Mouse (Mus musculus) urinary bladder, postnatal 14 days (tissue): ENCODE data around the gene Btf3l4.
A peak's percentile ranks its signal among the peaks of the same experiment; 100 is the strongest.

Experiments used
- DNase-seq: peaks from one replicate; pipeline ENCODE4 v3.0.0; 2021; ENCODE audit warnings: low spot score

The Btf3l4 gene

DNA sequence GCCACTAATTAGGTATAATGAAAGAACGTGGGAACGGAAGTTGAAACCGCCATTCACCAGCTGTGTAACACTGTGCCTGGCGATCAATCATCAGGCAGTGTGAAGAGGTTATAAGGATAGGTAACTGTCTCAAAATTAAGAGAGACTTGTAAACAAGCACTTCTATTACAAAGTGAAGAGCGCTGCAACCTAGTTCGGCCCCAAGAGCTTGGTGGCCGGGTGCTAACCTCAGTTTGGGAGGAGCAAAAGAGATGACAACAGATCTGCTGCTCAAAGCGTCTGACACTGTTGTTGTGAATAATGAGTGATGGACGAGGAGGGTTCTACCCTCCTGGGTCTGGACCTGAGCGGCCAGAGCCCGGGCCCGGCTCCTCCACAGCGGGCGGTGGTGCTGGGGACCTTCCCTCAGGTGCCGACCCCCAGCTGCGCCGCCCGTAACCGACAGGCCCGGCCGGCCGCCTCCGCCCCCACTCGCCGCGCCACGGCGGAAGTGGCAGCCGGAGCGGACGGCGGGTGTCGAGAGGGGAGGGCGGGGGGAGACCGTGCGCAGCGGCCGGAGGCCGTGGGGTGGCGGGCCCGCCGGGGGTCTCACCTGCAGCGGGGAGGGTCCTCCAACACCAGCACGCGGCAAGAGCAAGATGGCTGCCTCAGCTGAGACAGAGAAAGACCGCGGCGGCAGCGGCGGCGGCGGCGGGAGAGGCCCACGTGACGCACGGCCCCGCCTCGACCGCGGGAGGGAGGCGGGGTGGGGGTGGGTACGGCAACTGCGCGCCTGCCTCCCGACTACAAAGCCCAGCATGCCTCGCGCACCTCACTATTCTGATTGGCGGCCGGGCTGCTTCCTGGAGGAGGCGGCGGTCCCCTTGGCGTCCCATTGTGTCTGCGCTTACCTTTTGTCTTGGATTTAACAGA, at the start of gene Btf3l4:
Btf3l4 (minus strand) TSS at position 699 of the 912 bp plus-strand sequence.
- peak; percentile 90 for DNase-seq

- peak; percentile 68 for DNase-seq
These were observed 45.8 kb upstream of the Btf3l4 start, which contains the start of gene Rab3b for GRCm38 (mm10) chr4:108878963-108879822. Rab3b (plus strand) TSS chr4:108879063.

- no peak for DNase-seq
These were observed 44.5 kb upstream of the Btf3l4 start for GRCm38 (mm10) chr4:108877901-108878300.

DNA sequence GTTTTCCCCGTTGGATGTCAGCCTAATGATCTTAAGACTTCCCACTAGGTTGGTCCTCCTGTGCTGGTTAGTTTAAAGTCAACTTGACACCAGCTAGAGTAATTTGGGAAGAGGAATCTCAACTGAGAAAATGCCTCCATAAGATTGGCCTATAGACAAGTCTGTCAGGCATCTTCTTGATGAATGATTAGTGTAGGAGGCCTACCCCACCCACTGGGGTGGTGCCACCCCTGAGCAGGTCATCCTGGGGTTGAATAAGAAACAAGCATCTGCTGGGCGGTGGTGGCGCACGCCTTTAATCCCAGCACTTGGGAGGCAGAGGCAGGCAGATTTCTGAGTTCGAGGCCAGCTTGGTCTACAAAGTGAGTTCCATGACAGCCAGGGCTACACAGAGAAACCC, 40.3 kb upstream of the Btf3l4 start:
- no peak for DNase-seq

DNA sequence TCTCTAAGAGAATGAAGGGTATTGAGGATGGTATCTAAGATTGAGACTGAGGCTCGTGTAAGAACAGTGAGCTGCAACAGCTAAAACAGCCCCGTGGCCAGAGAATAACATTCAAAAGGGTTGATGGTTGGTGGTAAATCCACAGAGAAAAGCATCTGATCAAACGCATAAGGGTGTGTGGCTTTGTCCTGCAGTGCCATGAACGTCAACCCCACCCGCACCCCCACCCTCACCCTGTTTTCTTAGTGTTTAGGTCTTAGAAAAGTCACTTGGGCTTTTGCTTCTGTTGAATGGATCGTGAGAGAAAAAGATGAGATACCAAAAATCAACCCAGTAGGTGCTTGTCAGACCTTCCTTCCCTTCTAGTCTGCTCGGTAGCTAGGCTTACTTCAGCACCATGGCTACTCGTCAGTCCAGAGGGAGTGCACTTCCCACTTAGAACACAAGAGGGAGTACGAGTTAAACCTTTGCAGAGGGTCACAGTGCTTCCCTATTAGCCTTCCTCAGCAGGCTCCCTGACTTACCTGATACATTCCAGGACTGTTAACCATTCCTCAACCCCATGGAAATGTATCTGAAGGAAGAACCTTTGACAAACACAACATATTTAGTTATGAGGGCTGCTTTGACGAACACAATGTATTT, 36.4 kb upstream of the Btf3l4 start:
- DNase-seq: peak; percentile 87

DNA sequence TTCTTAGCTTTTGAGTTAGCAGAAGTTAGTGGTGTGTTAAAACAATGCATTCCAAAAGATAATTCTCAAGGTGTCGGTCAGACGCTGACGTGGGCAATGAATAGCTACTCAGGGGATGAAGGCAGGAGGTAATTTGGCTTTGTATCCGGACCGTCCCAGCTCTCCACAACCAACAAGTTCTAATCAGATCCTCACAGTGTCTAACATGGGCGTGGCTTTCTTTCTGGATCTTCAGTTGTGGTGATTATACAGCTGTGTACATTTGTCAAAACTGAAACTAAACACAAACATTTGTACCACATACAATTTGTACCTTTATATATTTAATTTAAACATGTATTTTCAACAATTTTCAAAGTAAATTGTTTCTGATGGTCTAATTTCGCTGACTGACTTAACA, 33.4 kb upstream of the Btf3l4 start:
- DNase-seq: no peak

DNA sequence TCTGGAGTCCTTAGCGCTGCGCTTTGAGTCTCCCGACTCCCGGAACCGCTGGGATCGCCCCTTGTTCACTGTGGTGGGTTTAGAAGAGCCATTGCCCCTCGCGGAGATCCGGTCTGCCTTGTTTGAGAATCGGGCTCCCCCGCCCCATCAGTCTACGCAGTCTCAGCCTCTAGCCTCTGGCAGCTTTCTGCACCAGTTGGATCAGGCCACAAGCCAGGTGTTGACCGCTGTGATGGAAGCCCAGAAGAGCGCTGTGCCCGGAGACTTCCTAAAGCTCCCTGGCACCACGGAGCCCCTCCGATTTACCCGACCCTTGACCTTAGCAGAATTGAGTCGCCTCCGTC, 15.1 kb upstream of the Btf3l4 start, which contains the start of gene A730015C16Rik:
A730015C16Rik (minus strand) TSS at position 115 of the 344 bp plus-strand sequence.
- DNase-seq: peak; percentile 8

GRCm38 (mm10) chr4:108847715-108848504, 14.5 kb upstream of the Btf3l4 start, which contains the start of gene Kti12:
Kti12 (plus strand) TSS chr4:108847785.
- DNase-seq: peak; percentile 83

GRCm38 (mm10) chr4:108845824-108846569, 12.6 kb upstream of the Btf3l4 start:
- no peak for DNase-seq

- DNase-seq: no peak
These were observed 9.9 kb upstream of the Btf3l4 start for GRCm38 (mm10) chr4:108843336-108843735.

- DNase-seq: no peak
These were observed 8.6 kb upstream of the Btf3l4 start for GRCm38 (mm10) chr4:108841920-108842578.

DNA sequence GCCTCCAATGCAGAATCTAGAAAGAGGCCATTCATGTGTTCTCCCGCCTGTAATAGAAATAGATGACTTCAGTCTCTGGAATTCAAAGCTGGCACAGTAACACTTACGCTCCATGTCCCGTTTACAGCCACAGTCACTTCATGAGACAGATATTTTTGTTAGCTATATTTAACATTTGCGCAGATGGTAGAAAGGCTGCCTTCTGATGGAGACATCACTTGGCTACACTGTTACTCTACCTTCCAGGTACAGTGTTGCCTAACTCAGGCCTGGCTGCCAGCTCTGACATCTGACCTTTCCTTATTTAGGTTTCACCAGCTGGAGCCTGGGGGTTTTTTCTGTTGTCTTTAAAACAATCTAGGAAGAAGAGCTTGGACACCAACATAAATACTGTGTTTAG, 4.6 kb upstream of the Btf3l4 start:
- no peak for DNase-seq

- DNase-seq: no peak
These were observed 2.1 kb upstream of the Btf3l4 start for GRCm38 (mm10) chr4:108835496-108835895.

DNA sequence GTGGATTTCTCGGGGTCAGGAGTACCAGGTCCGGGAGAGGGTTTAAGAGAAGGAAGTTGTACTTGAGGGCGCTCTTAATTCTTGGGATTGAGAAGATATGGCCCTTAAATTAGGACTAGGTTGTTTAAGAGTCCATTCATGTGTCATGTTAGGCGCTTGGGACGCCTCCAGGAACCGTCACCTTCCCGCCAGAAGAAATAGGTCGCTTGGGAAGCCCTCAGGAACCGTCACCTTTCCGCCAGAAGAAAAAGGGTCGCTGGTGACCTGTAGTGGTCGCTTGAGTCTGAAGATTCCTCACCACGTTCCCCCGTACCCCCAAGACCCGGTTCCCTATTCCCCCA, 1.5 kb upstream of the Btf3l4 start:
- DNase-seq: no peak

GRCm38 (mm10) chr4:108834115-108834970, 929 bp upstream of the Btf3l4 start, which contains the start of gene Txndc12:
Txndc12 (plus strand) TSS chr4:108834601.
- DNase-seq: peak; percentile 86

DNA sequence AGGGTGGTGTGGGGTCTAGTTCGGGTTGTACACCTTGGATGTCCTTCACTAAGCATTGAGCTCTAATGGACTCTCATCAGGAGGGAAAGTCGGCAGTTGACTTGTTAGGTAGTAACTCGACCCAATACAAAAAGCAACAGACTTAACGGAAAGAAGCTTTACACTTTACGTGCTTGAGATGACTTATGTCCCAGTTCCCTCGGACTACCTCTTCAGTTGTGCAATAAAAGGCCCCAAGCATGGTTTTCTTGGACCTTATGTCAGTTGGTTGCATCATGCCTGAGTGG, 357 bp upstream of the Btf3l4 start:
- DNase-seq: no peak

DNA sequence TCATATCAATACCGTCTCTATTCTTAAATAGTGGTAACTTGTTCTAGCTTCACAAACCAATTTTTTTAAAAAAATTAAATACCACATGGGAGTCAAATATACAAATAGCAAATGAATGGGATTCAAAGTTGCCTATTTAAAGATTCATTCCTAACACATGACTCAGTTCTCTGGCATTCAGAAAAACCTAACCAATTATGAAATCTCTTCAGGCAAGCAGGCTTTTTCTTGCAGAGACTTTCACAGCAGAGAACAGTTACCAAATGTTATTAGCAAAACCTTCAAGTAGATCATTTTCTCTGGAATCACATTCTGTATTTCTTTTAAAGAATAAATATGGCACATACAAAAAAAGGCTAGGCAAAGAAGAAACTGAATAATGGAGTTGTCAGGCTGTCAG, 2.7 kb downstream of the Btf3l4 start:
- DNase-seq: no peak

- DNase-seq: no peak
These were observed 6.8 kb downstream of the Btf3l4 start for GRCm38 (mm10) chr4:108826643-108827042.

- no peak for DNase-seq
These were observed 7.3 kb downstream of the Btf3l4 start for GRCm38 (mm10) chr4:108826096-108826495.
